Mouse (Mus musculus) forebrain, embryonic 10.5 days (tissue): Measurements from ENCODE around the gene Specc1l. TPM values are rescaled to one million over a fixed set of nuclear protein-coding genes. Genes with fewer than 3 reads are reported as not detected.
"Not testable (repeated sequence)": the region's sequence is repeated elsewhere in the genome, so short reads cannot be mapped to it uniquely, and the experiment has no call there.

Source experiments
- DNase-seq: peaks from one replicate; pipeline ENCODE4 v3.0.0-alpha.2; 2017; ENCODE audit warnings: low spot score; ENCODE audit errors: extremely low spot score
- H3K27ac ChIP-seq: fragments of 300-500 bp; sonication (generic); 2 replicates; pipeline ENCODE4 v1.5.1; 2016; ENCODE audit warnings: mild to moderate bottlenecking
- H3K27me3 ChIP-seq: fragments of 300-500 bp; sonication (generic); 2 replicates; pipeline ENCODE4 v1.6.1; 2016; ENCODE audit warnings: mild to moderate bottlenecking; ENCODE audit not compliant: poor library complexity, severe bottlenecking
- H3K36me3 ChIP-seq: fragments of 300-500 bp; sonication (generic); replicated peaks from 2 replicates; pipeline ENCODE4 v1.6.1; 2016; ENCODE audit warnings: mild to moderate bottlenecking, moderate library complexity
- H3K4me1 ChIP-seq: fragments of 300-500 bp; sonication (generic); 2 replicates; pipeline ENCODE4 v1.6.1; 2016
- H3K4me3 ChIP-seq: fragments of 300-500 bp; sonication (generic); 2 replicates; pipeline ENCODE4 v1.5.1; 2016; ENCODE audit warnings: mild to moderate bottlenecking, moderate library complexity
- H3K9me3 ChIP-seq: fragments of 300-500 bp; sonication (generic); 2 replicates; pipeline ENCODE4 v1.6.1; 2016; ENCODE audit warnings: mild to moderate bottlenecking, moderate library complexity
- WGBS: fragments of 180-500 bp; shearing (Covaris S2); methylation state at CpG from one replicate; pipeline ENCODE4 v1.1.7; 2016; 5-methylcytosine and 5-hydroxymethylcytosine counted together
- polyA plus RNA-seq: library from polyadenylated mRNA; unstranded; fragments of >200 nt; fragmentation: Nextera tagmentation; extraction: Ambion mirVana; gene quantifications from 2 replicates; pipeline ENCODE4 v1.2.1, GENCODE M21; 2016

The Specc1l gene
- polyA plus RNA-seq, 1 experiment from 2014 or later, result 36.5 TPM

- not testable (repeated sequence) for H3K9me3 ChIP-seq
Measured at GRCm38 (mm10) chr10:75353838-75354241, 142.0 kb downstream of the Specc1l start.

GRCm38 (mm10) chr10:75355341-75355740 is 143.5 kb downstream of the Specc1l start:
- no peaks in the 10 kb centered on the region for H3K9me3 ChIP-seq
- H3K27me3 ChIP-seq, result no peaks in the 10 kb centered on the region

More at GRCm38 (mm10) chr10:75353838-75354241, 142.0 kb downstream of the Specc1l start:
- not testable (repeated sequence) for DNase-seq, H3K4me1 ChIP-seq, H3K36me3 ChIP-seq, H3K4me3 ChIP-seq, H3K27ac ChIP-seq, H3K27me3 ChIP-seq
- 67% methylated on average over 9 of the region's 9 CpGs for WGBS

More at GRCm38 (mm10) chr10:75355341-75355740, 143.5 kb downstream of the Specc1l start:
- no peak for DNase-seq
- Histone ChIP-seq H3K27ac (no peak overlapping the region), H3K4me3 (no peak overlapping the region), H3K36me3 (no peaks in the 10 kb centered on the region), H3K4me1 (no peaks in the 10 kb centered on the region)
- WGBS, result 92% methylated on average over 4 of the region's 4 CpGs

Other genes starting within 250 kb of the Specc1l start
- gene Gnaz, start 244.9 kb upstream of the Specc1l start, polyA plus RNA-seq, result 5.2 and 5.9 TPM in 2 replicates
- gene Rsph14, start 179.5 kb upstream of the Specc1l start, polyA plus RNA-seq, result not detected in 2 replicates
- gene Rab36, start 175.0 kb upstream of the Specc1l start, polyA plus RNA-seq, result 10.9 and 12.7 TPM in 2 replicates
- 6.2 and 7.3 TPM in 2 replicates for gene Bcr, start 151.5 kb upstream of the Specc1l start, polyA plus RNA-seq
- gene Adora2a, start 104.8 kb downstream of the Specc1l start, polyA plus RNA-seq, result 2.0 and 2.5 TPM in 2 replicates
- gene Upb1, start 189.0 kb downstream of the Specc1l start, polyA plus RNA-seq, result 0.06 and 0.15 TPM in 2 replicates